Mouse (Mus musculus) splenic B cell, adult 2 months (primary cell): ENCODE results near the gene Gm21244.
"Not testable (repeated sequence)": the region's sequence is repeated elsewhere in the genome, so short reads cannot be mapped to it uniquely, and the experiment has no call there.

Experiments
- DNase-seq: peaks from one replicate; pipeline ENCODE4 v3.0.0-alpha.2; 2011; ENCODE audit warnings: low read depth, low spot score
- H3K27me3 ChIP-seq: 2 replicates; pipeline ENCODE4 v1.6.1; 2012; ENCODE audit warnings: mild to moderate bottlenecking, low read length, moderate library complexity, mixed read lengths; ENCODE audit not compliant: control insufficient read depth, poor library complexity, insufficient read depth, severe bottlenecking
- H3K36me3 ChIP-seq: 2 replicates; pipeline ENCODE4 v1.6.1; 2012; ENCODE audit warnings: mild to moderate bottlenecking, low read length, moderate library complexity, mixed read lengths; ENCODE audit not compliant: control insufficient read depth, poor library complexity, insufficient read depth, severe bottlenecking

Gm21244 gene

DNA sequence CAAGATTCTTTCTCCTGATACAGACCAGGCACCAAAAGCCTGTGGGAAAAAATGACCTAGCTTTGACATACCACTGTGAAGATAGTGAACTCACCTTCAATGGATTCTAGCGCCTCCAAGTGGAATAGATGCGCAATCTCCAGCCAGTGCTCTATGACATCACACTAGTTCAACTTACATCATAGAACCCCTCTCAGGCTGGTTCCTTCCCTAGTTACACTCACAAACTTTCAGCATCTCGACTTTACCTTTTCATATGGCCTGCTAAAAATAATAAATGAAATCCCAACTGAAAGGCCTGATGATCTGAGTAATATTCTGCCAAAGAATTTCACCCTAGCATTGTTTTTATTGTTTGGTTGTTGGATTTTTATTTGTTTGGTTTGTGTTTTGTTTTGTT, at the start of gene Gm21244:
Gm21244 (minus strand) TSS at position 101 of the 400 bp plus-strand sequence.
- not testable (repeated sequence) for H3K27me3 ChIP-seq, H3K36me3 ChIP-seq, DNase-seq
